Mouse (Mus musculus) hindbrain, embryonic 10.5 days (tissue): ENCODE data around the gene Trpm6. TPM values are rescaled to one million over a fixed set of nuclear protein-coding genes. Genes with fewer than 3 reads are reported as not detected.

Experiments
- DNase-seq: peaks from one replicate; pipeline ENCODE4 v3.0.0-alpha.2; 2017; ENCODE audit warnings: low spot score
- H3K27ac ChIP-seq: fragments of 300-500 bp; sonication (generic); 2 replicates; pipeline ENCODE4 v1.5.1; 2016; ENCODE audit warnings: mild to moderate bottlenecking, moderate library complexity
- H3K27me3 ChIP-seq: fragments of 300-500 bp; sonication (generic); 2 replicates; pipeline ENCODE4 v1.6.1; 2016; ENCODE audit warnings: mild to moderate bottlenecking; ENCODE audit not compliant: poor library complexity, insufficient read depth, severe bottlenecking
- H3K36me3 ChIP-seq: fragments of 300-500 bp; sonication (generic); 2 replicates; pipeline ENCODE4 v1.6.1; 2016; ENCODE audit warnings: mild to moderate bottlenecking, moderate library complexity
- H3K4me1 ChIP-seq: fragments of 300-500 bp; sonication (generic); replicated peaks from 2 replicates; pipeline ENCODE4 v1.6.1; 2016; ENCODE audit warnings: mild to moderate bottlenecking
- H3K4me3 ChIP-seq: fragments of 300-500 bp; sonication (generic); 2 replicates; pipeline ENCODE4 v1.5.1; 2016; ENCODE audit warnings: mild to moderate bottlenecking, moderate library complexity
- H3K9me3 ChIP-seq: fragments of 300-500 bp; sonication (generic); 2 replicates; pipeline ENCODE4 v1.6.1; 2016; ENCODE audit warnings: mild to moderate bottlenecking, moderate library complexity
- WGBS: fragments of 180-500 bp; shearing (Covaris S2); methylation state at CpG from one replicate; pipeline ENCODE4 v1.1.7; 2016; 5-methylcytosine and 5-hydroxymethylcytosine counted together
- polyA plus RNA-seq: library from polyadenylated mRNA; unstranded; fragments of >200 nt; fragmentation: Nextera tagmentation; extraction: Ambion mirVana; gene quantifications from 2 replicates; pipeline ENCODE4 v1.2.1, GENCODE M21; 2016

The Trpm6 gene
- polyA plus RNA-seq, 1 experiment from 2014 or later = 0.31 TPM

DNA sequence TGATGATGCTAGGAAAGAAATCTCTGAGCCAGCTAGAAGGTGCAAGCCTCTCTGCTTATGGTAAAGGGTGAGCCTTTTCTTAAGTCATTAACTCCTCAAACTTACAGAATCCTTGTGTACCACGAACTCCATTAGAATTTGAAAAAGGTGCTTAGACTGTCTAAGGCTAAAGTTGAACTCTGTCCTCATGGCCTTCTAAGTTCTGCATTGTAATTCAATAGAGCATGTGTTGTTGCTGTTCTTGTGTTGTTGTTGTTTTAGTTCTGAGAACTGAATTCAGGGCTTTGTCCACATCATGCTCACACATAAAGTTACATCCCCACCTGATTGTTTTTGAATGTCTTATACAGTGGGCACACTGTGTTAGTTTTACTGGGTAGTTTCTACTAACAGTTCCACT is 49.9 kb downstream of the Trpm6 start:
- H3K36me3 ChIP-seq = no peaks in the 10 kb centered on the region
- H3K9me3 ChIP-seq = no peaks in the 10 kb centered on the region
- no peaks in the 10 kb centered on the region for H3K4me1 ChIP-seq
- H3K27ac ChIP-seq = no peak overlapping the region
- no peaks in the 10 kb centered on the region for H3K27me3 ChIP-seq
- 87% methylated on average over 1 of the region's 1 CpGs for WGBS
- no peak overlapping the region for H3K4me3 ChIP-seq
- no peak for DNase-seq

- 89% methylated on average over 3 of the region's 3 CpGs for WGBS
- Histone ChIP-seq H3K36me3 (no peaks in the 10 kb centered on the region), H3K4me3 (no peak overlapping the region), H3K27ac (no peak overlapping the region), H3K9me3 (no peaks in the 10 kb centered on the region), H3K27me3 (no peaks in the 10 kb centered on the region), H3K4me1 (no peaks in the 10 kb centered on the region)
- DNase-seq = no peak
Measured at GRCm38 (mm10) chr19:18811264-18811663, 61.5 kb downstream of the Trpm6 start.

DNA sequence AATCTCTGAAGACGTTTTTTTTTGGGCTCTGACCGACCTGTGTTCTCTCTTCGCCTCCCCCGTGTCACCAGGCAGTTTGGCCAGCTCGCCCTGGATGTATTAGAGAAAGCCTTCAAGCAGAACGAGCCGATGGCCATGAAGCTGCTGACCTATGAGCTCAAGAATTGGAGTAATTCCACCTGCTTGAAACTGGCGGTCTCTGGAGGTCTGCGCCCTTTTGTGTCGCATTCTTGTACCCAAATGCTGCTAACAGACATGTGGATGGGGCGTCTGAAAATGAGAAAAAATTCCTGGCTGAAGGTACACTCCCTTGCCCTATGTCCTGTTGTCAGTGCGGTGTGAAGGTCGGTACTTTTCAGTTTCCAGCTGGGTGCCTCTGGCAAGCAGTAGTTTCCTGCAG is 65.4 kb downstream of the Trpm6 start:
- H3K27me3 ChIP-seq = no peaks in the 10 kb centered on the region
- H3K9me3 ChIP-seq = no peaks in the 10 kb centered on the region
- H3K4me1 ChIP-seq = no peaks in the 10 kb centered on the region
- 82% methylated on average over 13 of the region's 13 CpGs for WGBS
- H3K4me3 ChIP-seq = no peak overlapping the region
- no peaks in the 10 kb centered on the region for H3K36me3 ChIP-seq
- H3K27ac ChIP-seq = no peak overlapping the region
- DNase-seq = no peak

DNA sequence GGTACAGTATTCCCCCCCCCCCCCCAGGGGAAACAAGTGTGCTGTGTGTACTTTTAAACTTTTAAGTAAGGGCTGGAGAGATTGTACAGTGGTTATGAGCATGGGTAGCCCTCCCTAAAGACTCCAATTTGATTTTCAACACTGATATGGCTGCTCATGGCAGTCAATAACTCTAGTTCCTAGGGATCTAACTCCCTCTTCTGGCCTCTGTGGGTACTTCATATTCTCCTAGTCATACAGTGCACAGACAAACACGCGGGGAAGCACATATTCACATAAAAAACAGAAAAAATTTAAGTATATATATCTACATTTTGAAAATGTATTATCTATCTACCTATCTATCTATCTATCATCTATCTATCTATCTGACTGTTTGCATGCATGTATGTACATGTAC is 67.6 kb downstream of the Trpm6 start:
- Histone ChIP-seq H3K27ac (no peak overlapping the region), H3K4me3 (no peak overlapping the region), H3K27me3 (no peaks in the 10 kb centered on the region), H3K36me3 (no peaks in the 10 kb centered on the region), H3K9me3 (no peaks in the 10 kb centered on the region), H3K4me1 (no peaks in the 10 kb centered on the region)
- no peak for DNase-seq
- WGBS = 76% methylated on average over 2 of the region's 2 CpGs

DNA sequence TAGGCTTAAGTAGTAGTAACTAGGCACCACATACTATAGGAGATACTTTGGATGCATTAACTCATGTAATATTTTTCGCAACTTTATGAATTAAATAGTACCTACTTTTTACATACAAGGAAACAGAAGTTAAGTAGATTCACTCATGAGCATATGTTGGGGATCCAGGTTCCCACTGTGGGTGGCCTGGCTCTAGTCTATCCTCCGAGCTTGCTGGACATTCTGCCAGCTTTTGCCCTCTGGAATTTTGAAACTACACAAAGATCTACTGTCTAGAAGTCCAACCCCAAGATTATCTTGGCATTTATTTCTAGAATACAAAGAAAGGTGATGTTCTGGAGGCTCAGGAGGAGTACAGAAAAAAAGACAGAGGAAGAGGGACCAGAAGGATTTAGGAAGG is 78.8 kb downstream of the Trpm6 start:
- no peaks in the 10 kb centered on the region for H3K9me3 ChIP-seq
- no peak overlapping the region for H3K4me3 ChIP-seq
- no peaks in the 10 kb centered on the region for H3K36me3 ChIP-seq
- no peak for DNase-seq
- H3K27ac ChIP-seq = no peak overlapping the region
- 83% methylated on average over 2 of the region's 2 CpGs for WGBS
- no peaks in the 10 kb centered on the region for H3K27me3 ChIP-seq
- no peaks in the 10 kb centered on the region for H3K4me1 ChIP-seq

DNA sequence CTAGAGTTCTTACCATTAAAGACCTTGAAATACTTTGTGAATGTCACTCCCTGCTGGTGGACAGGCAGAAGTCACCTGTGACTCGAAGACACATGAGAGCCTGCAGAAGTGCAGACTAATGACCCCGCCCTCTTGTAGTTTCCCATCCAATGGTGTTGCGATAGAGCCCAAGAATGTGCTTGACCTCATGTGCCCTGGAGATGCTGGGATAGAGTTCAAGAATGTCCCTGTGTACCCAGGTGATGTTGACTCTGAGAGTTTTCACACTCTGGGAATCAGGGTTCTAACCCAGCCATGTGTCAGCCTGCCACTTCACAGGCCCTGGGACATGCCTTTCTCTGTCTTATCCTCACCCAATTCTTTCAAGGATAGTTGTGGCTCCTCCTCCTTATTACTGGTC is 81.4 kb downstream of the Trpm6 start:
- DNase-seq = no peak
- H3K36me3 ChIP-seq = no peaks in the 10 kb centered on the region

DNA sequence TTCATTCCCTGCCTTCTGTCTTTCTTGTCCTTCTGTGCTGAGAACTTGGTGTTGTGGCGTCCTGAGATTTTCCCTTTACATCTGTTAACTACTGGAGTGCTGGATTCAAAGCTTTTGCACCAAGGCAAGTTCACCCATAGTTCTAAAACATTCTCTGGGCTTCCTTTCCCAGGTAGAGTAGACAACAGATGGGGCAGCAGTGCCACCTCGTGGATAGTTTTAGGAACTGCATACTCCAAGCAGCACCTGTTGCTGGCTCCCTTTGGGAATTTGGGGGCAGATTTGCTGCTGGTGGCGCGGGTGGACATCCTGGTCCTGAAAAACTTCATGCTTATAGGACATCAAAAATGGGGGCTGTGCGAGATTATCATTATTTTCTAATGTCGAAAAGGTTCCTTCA is 85.2 kb downstream of the Trpm6 start:
- peak; percentile 66 for DNase-seq
- Histone ChIP-seq H3K4me3 (no peak overlapping the region), H3K9me3 (no peaks in the 10 kb centered on the region), H3K27ac (no peak overlapping the region), H3K4me1 (no peaks in the 10 kb centered on the region), H3K36me3 (no peaks in the 10 kb centered on the region), H3K27me3 (no peaks in the 10 kb centered on the region)
- 13% methylated on average over 6 of the region's 6 CpGs for WGBS

More for the DNA sequence above, 81.4 kb downstream of the Trpm6 start:
- no peaks in the 10 kb centered on the region for H3K27me3 ChIP-seq
- no peaks in the 10 kb centered on the region for H3K9me3 ChIP-seq
- 89% methylated on average over 3 of the region's 3 CpGs for WGBS
- no peak overlapping the region for H3K4me3 ChIP-seq
- H3K4me1 ChIP-seq = no peaks in the 10 kb centered on the region
- H3K27ac ChIP-seq = no peak overlapping the region

DNA sequence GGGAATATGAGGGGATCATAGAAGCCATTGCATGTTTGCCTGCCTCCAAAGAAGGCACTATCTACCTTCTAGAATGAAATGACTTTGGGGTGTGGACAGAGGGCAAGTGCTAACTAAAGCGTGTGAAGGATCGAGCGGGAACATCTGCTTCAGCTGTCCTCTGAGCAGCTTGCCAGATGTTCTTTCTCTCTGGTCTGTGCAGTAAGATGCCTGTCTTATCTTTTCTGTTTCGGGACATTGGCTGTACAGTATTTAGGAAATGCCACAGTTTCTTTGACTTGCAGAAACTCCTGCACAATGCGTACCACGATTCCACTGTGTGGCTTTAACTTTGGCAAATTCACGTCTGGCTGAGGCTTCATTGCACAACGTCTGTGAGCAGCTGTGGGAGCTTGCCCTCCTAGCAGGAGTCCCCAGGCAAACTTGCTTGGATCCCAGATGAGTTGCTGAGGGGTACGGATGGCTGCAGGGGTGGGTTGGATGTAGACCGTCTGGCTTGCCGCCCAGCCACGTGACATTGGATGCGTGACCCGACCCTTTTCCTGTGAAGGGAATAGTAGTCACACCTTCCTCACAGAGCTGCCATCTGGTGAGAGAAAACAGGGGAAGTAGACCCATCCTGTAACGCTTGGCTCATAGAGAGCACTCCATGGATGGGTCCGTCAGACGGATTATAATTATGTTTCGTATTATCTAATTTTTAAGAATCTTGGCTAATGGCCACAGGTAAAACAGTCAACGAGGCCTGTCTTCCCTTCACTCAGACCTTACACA is 92.2 kb downstream of the Trpm6 start:
- no peaks in the 10 kb centered on the region for H3K27me3 ChIP-seq
- no peaks in the 10 kb centered on the region for H3K36me3 ChIP-seq
- WGBS = 86% methylated on average over 19 of the region's 19 CpGs
- no peak for DNase-seq
- H3K27ac ChIP-seq = no peak overlapping the region
- H3K4me1 ChIP-seq = no peaks in the 10 kb centered on the region
- H3K4me3 ChIP-seq = no peak overlapping the region
- no peaks in the 10 kb centered on the region for H3K9me3 ChIP-seq

- Histone ChIP-seq H3K27ac (no peak overlapping the region), H3K36me3 (no peaks in the 10 kb centered on the region), H3K4me3 (no peak overlapping the region), H3K9me3 (no peaks in the 10 kb centered on the region), H3K27me3 (no peaks in the 10 kb centered on the region), H3K4me1 (no peaks in the 10 kb centered on the region)
- 90% methylated on average over 11 of the region's 11 CpGs for WGBS
- DNase-seq = no peak
Measured at GRCm38 (mm10) chr19:18842626-18843025, 92.8 kb downstream of the Trpm6 start.

DNA sequence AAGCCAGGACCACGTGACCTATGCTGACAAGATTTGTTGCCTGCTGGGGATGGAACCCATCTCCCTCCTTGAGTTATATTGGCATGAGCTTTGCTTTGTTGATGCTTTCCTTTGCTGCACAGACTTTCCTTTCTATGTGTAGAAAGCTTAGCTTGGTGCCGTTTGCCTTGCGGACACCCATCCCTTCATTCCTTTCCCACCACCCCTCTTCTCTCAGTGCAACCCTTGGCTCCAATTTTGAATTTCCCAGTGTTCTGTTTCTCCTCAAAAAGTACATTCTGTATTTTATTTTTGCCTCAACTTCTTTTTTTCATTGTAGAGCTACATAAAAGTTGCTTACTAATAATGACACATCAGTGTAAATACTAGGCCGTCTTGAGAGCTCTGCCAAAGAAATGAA is 96.6 kb downstream of the Trpm6 start:
- no peaks in the 10 kb centered on the region for H3K36me3 ChIP-seq
- H3K9me3 ChIP-seq = no peaks in the 10 kb centered on the region
- no peaks in the 10 kb centered on the region for H3K4me1 ChIP-seq
- H3K27ac ChIP-seq = no peak overlapping the region
- no peak overlapping the region for H3K4me3 ChIP-seq
- H3K27me3 ChIP-seq = no peaks in the 10 kb centered on the region
- no peak for DNase-seq
- WGBS = 92% methylated on average over 4 of the region's 4 CpGs

- Histone ChIP-seq H3K27me3 (no peaks in the 10 kb centered on the region), H3K27ac (no peak overlapping the region), H3K4me1 (peaks cover 5% of the 10 kb centered on the region; the same call in 1 of the 2 replicates), H3K4me3 (no peak overlapping the region), H3K9me3 (no peaks in the 10 kb centered on the region), H3K36me3 (no peaks in the 10 kb centered on the region)
- DNase-seq = no peak
- 59% methylated on average over 4 of the region's 4 CpGs for WGBS
Measured at GRCm38 (mm10) chr19:18868311-18868710, 118.5 kb downstream of the Trpm6 start.

- H3K27ac ChIP-seq = no peak overlapping the region
- no peaks in the 10 kb centered on the region for H3K27me3 ChIP-seq
- 66% methylated on average over 6 of the region's 6 CpGs for WGBS
- no peaks in the 10 kb centered on the region for H3K36me3 ChIP-seq
- no peak for DNase-seq
- H3K4me1 ChIP-seq = peaks cover 19% of the 10 kb centered on the region
- H3K9me3 ChIP-seq = no peaks in the 10 kb centered on the region
- H3K4me3 ChIP-seq = no peak overlapping the region
Measured at GRCm38 (mm10) chr19:18872792-18873569, 123.2 kb downstream of the Trpm6 start.
